Mouse (Mus musculus): ENCODE results near the gene Matn4. TPM values are rescaled to one million over a fixed set of nuclear protein-coding genes. Genes with fewer than 3 reads are reported as not detected.

Gene Matn4
- polyA plus RNA-seq, 1 experiment from 2014 or later: 2.0 TPM

DNA sequence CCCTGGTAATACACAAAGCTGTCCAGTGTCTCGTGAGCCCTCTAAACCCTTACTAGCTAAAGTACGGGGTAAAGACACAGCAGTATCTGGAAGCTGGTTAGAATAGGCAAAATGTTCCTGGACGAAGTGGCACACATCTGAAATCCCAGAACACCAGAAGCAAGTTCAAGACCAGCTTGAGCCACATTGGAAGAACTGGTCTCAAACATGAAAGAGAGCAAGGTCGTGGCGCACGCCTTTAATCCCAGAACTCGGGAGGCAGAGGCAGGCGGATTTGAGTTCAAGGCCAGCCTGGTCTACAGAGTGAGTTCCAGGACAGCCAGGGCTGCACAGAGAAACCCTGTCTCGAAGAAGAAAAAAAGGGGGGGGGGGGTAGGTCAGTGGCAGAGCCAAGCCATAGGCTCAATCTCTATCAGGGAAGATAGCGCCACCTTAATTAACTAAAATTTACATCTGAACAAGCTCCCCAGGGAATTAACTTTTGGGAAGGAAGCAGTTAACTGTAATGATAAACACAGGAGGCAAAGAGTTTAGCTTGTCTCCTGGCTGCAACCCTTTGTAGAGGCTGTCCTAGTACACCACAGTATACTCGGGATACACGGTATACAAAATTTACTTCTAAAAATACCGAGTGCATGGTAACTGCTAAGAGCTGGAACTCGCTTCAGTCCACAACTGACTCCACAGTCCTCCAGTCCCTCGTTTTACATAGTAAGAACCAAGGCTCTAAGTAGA lies 25.1 kb upstream of the Matn4 start:
- peak overlapping the region; percentile 64 for H3K27ac ChIP-seq (ENCODE audit: low read length)
- ATAC-seq (ENCODE audit: low FRiP score, low TSS enrichment): no peak
- no peak overlapping the region for H3K4me2 ChIP-seq (replicated peaks; ENCODE audit: low read depth, low read length)
- H3K4me3 ChIP-seq (ENCODE audit: low read length): no peak overlapping the region
- peaks cover 58% of the 10 kb centered on the region for H3K4me1 ChIP-seq (ENCODE audit: insufficient read depth, low read length)
- peak overlapping the region; percentile 47; the same call in 1 of the 2 replicates for H3K9ac ChIP-seq (replicated peaks; ENCODE audit: low read length)
- peaks cover 21% of the 10 kb centered on the region for H3K36me3 ChIP-seq (ENCODE audit: insufficient read depth, low read length)
- no peaks in the 10 kb centered on the region for H3K9me3 ChIP-seq (ENCODE audit: low read length)
- 50% methylated on average over 15 of the region's 15 CpGs for WGBS
- no peaks in the 10 kb centered on the region for H3K27me3 ChIP-seq (ENCODE audit: insufficient read depth, low read length)

DNA sequence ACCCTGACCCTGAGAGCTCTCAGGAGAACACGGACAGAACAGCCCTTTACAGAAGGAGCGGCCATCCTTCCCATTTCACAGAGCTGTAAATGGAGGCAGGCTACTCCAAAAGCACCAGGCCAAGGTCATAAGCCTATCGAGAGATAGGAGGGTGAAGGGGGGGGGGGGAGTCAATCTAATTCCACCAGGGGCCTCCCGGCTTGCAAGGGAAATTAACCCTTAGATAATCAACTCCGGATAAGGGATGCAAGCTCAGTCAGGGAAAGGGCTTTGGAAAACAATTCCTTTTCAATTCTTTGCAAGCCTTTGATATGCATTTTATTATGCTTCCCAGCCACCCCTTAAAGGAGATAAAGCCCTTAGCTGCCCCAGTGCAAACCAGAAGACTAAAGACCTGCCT lies 23.5 kb upstream of the Matn4 start:
- Histone ChIP-seq H3K27ac (ENCODE audit: low read length) (no peak overlapping the region), H3K9ac (replicated peaks; ENCODE audit: low read length) (no peak overlapping the region), H3K4me3 (ENCODE audit: low read length) (no peak overlapping the region), H3K36me3 (ENCODE audit: insufficient read depth, low read length) (peaks cover 34% of the 10 kb centered on the region), H3K4me2 (replicated peaks; ENCODE audit: low read depth, low read length) (no peak overlapping the region), H3K9me3 (ENCODE audit: low read length) (no peaks in the 10 kb centered on the region), H3K27me3 (ENCODE audit: insufficient read depth, low read length) (no peaks in the 10 kb centered on the region), H3K4me1 (ENCODE audit: insufficient read depth, low read length) (peaks cover 42% of the 10 kb centered on the region)
- WGBS: 37% methylated on average over 5 of the region's 5 CpGs
- no peak for ATAC-seq (ENCODE audit: low FRiP score, low TSS enrichment)

DNA sequence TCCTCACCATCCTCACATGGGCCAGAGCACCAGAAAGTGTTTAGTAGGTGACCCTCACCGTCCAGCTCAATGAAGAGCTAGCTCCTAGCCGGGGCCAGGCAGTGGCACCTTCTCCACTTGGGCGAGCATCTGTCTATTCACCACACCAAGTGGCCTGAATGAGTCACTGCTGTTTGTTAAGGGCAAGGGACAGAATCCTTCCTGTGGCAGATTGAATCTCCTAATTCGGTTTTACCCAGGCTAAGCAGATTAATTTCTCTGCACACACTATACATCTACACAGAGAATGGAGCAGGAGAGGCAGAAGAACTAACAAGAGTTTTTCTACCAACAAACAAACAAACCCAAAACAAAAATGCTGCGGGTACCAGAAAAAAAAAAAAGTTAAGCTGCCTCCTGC lies 22.0 kb upstream of the Matn4 start:
- Histone ChIP-seq H3K4me2 (replicated peaks; ENCODE audit: low read depth, low read length) (no peak overlapping the region), H3K27me3 (ENCODE audit: insufficient read depth, low read length) (no peaks in the 10 kb centered on the region), H3K4me3 (ENCODE audit: low read length) (no peak overlapping the region), H3K36me3 (ENCODE audit: insufficient read depth, low read length) (peaks cover 36% of the 10 kb centered on the region), H3K9ac (replicated peaks; ENCODE audit: low read length) (no peak overlapping the region), H3K27ac (ENCODE audit: low read length) (no peak overlapping the region), H3K4me1 (ENCODE audit: insufficient read depth, low read length) (peaks cover 27% of the 10 kb centered on the region), H3K9me3 (ENCODE audit: low read length) (no peaks in the 10 kb centered on the region)
- WGBS: 64% methylated on average over 5 of the region's 5 CpGs
- ATAC-seq (ENCODE audit: low FRiP score, low TSS enrichment): no peak

DNA sequence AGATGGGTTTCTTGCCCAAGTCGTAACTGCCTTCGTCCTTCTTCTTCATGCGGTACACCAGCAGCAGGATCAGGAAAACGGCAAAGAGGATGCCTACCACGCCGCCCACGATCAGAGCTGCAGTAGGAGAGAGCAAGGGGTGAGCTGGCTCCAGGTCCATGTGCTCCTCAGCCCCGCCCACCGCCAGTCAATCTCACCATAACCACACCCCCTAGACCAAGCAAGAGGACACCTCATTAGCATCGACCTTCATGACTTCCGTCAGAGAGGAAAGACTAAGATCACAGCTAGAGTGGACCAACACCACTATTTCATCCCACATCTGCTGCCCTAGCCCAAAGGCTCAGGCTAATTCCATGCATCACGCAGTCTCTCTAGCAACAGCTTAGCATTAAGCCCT lies 21.2 kb upstream of the Matn4 start:
- H3K4me1 ChIP-seq (ENCODE audit: insufficient read depth, low read length): peaks cover 18% of the 10 kb centered on the region
- H3K4me3 ChIP-seq (ENCODE audit: low read length): no peak overlapping the region
- H3K9ac ChIP-seq (replicated peaks; ENCODE audit: low read length): no peak overlapping the region
- 22% methylated on average over 12 of the region's 12 CpGs for WGBS
- peaks cover 36% of the 10 kb centered on the region for H3K36me3 ChIP-seq (ENCODE audit: insufficient read depth, low read length)
- no peaks in the 10 kb centered on the region for H3K9me3 ChIP-seq (ENCODE audit: low read length)
- H3K27me3 ChIP-seq (ENCODE audit: insufficient read depth, low read length): no peaks in the 10 kb centered on the region
- no peak for ATAC-seq (ENCODE audit: low FRiP score, low TSS enrichment)
- no peak overlapping the region for H3K4me2 ChIP-seq (replicated peaks; ENCODE audit: low read depth, low read length)
- no peak overlapping the region for H3K27ac ChIP-seq (ENCODE audit: low read length)

DNA sequence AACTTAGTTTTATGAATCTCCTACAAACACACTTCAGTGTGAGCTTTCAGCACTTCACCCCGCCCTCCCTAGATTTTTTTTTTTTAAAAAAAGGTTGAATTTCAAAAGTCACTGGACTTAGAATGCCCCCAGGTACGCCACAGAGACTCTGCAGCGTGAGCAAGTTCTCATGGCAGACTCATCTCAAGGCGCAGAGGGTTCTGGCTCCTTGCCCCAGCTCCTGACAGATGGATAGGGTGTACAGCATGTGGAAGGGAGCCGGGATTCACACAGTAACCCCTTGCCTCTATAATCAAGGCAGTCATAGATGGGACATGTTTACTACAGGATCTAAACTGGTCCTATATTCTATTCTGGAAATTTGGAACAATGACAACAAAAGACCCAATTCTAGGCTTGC lies 20.4 kb upstream of the Matn4 start:
- peaks cover 36% of the 10 kb centered on the region for H3K36me3 ChIP-seq (ENCODE audit: insufficient read depth, low read length)
- H3K4me3 ChIP-seq (ENCODE audit: low read length): no peak overlapping the region
- no peak for ATAC-seq (ENCODE audit: low FRiP score, low TSS enrichment)
- H3K9ac ChIP-seq (replicated peaks; ENCODE audit: low read length): no peak overlapping the region
- no peak overlapping the region for H3K27ac ChIP-seq (ENCODE audit: low read length)
- 87% methylated on average over 5 of the region's 5 CpGs for WGBS
- no peaks in the 10 kb centered on the region for H3K9me3 ChIP-seq (ENCODE audit: low read length)
- H3K4me1 ChIP-seq (ENCODE audit: insufficient read depth, low read length): peaks cover 11% of the 10 kb centered on the region
- no peaks in the 10 kb centered on the region for H3K27me3 ChIP-seq (ENCODE audit: insufficient read depth, low read length)
- H3K4me2 ChIP-seq (replicated peaks; ENCODE audit: low read depth, low read length): no peak overlapping the region

DNA sequence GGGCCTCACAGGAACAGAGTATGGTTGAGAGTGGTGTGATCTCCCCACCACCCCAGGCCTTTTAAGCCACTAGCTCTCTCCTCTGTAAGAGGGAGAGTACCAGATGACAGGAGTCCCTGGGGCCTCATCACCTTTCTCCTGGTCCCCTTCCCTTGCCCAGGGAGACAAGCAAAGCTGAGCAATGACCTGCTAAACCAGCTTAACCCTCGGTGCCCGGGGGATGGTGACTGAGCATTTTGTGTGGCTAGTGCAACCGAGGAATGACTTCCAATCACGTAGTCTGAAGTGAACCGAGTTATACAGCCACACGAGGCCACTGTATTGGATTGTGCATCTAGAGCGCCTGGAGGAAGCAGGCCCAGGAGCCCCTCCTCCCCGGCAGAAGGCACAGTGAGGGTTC lies 19.4 kb upstream of the Matn4 start:
- H3K4me2 ChIP-seq (replicated peaks; ENCODE audit: low read depth, low read length): no peak overlapping the region
- H3K4me3 ChIP-seq (ENCODE audit: low read length): no peak overlapping the region
- peaks cover 10% of the 10 kb centered on the region; the same call in 1 of the 2 replicates for H3K4me1 ChIP-seq (ENCODE audit: insufficient read depth, low read length)
- no peak for ATAC-seq (ENCODE audit: low FRiP score, low TSS enrichment)
- no peaks in the 10 kb centered on the region for H3K27me3 ChIP-seq (ENCODE audit: insufficient read depth, low read length)
- no peak overlapping the region for H3K9ac ChIP-seq (replicated peaks; ENCODE audit: low read length)
- H3K9me3 ChIP-seq (ENCODE audit: low read length): no peaks in the 10 kb centered on the region
- no peak overlapping the region for H3K27ac ChIP-seq (ENCODE audit: low read length)
- 84% methylated on average over 8 of the region's 8 CpGs for WGBS
- H3K36me3 ChIP-seq (ENCODE audit: insufficient read depth, low read length): peaks cover 34% of the 10 kb centered on the region

DNA sequence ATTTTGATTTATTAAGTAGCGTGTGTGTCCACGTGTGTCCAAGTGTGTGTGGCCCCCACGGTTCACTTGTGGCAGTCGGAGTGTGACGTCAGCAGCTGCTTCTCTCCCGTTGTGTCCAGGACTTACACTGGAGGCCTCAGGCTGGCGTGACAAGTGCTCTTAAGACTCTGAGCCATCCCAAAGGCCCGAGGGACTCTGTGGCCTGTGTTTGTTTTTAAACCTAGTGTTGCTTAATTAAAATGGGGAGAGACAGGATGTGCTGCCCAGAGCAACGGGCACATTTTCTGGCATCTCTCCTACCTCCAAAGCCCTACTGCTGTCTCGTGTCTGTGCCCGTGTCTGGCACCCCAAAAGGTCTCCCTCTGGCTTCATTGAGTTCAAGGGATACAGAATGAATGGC lies 18.5 kb upstream of the Matn4 start:
- Histone ChIP-seq H3K27me3 (ENCODE audit: insufficient read depth, low read length) (no peaks in the 10 kb centered on the region), H3K4me1 (ENCODE audit: insufficient read depth, low read length) (peaks cover 12% of the 10 kb centered on the region; the same call in 1 of the 2 replicates), H3K36me3 (ENCODE audit: insufficient read depth, low read length) (peaks cover 29% of the 10 kb centered on the region), H3K27ac (ENCODE audit: low read length) (no peak overlapping the region), H3K4me3 (ENCODE audit: low read length) (no peak overlapping the region), H3K9ac (replicated peaks; ENCODE audit: low read length) (no peak overlapping the region), H3K4me2 (replicated peaks; ENCODE audit: low read depth, low read length) (no peak overlapping the region), H3K9me3 (ENCODE audit: low read length) (no peaks in the 10 kb centered on the region)
- ATAC-seq (ENCODE audit: low FRiP score, low TSS enrichment): no peak
- 76% methylated on average over 11 of the region's 11 CpGs for WGBS

DNA sequence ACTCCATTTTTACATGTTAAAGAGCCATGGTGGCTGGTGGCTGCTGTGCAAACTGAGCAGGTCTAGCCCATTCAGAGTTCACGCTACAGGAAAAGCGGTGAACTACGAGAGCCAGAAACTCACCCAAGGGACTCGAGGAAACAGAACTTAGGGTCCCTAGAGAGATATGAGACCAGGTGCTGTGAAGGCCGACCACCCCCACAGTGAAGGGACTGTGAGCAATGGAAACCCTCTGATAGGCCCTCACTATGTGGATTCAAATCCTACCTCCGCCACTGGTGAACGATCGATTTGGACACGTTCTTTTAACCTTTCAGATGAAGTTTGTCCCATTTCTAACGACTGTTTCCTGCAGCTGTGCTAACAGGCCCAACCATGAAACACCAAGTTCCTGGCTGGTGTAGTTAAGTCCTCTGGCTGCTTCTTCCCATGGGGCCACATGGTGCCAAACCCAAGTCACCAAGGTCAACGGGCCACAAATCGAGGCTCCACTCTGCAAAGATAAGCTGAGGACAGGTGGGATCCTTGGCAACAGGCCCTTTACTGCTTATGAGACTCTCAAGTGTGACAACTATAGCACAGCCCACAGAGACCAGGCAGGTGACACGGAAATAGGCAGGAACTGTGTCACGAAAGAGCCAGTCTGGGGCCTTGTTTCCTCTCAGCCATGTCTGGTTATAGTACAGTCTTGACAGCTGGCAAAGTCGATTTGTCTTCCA lies 17.9 kb upstream of the Matn4 start:
- Histone ChIP-seq H3K4me3 (ENCODE audit: low read length) (no peak overlapping the region), H3K27ac (ENCODE audit: low read length) (no peak overlapping the region), H3K9ac (replicated peaks; ENCODE audit: low read length) (no peak overlapping the region), H3K36me3 (ENCODE audit: insufficient read depth, low read length) (peaks cover 23% of the 10 kb centered on the region), H3K9me3 (ENCODE audit: low read length) (no peaks in the 10 kb centered on the region), H3K27me3 (ENCODE audit: insufficient read depth, low read length) (no peaks in the 10 kb centered on the region), H3K4me1 (ENCODE audit: insufficient read depth, low read length) (peaks cover 12% of the 10 kb centered on the region; the same call in 1 of the 2 replicates), H3K4me2 (replicated peaks; ENCODE audit: low read depth, low read length) (no peak overlapping the region)
- 81% methylated on average over 15 of the region's 15 CpGs for WGBS
- no peak for ATAC-seq (ENCODE audit: low FRiP score, low TSS enrichment)

DNA sequence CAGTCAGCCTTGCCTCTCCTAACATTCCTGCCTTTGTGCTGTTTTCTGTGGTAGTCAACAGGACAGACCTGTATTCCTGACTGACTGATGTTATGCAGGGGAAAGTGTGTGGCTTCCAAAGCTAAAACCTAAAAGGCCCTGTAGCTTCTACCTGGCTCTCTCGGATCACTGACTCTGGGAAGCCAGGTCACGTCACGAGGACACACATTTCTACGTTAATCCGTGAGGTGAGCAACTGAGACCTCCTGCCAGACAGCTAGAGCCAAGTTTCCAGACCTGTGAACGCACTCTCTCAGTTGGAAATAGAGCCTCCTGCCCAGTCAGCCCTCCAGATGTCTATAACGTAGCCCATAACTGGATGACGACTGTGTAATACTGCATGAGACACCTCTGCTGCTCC lies 17.0 kb upstream of the Matn4 start:
- 80% methylated on average over 8 of the region's 8 CpGs for WGBS
- ATAC-seq (ENCODE audit: low FRiP score, low TSS enrichment): no peak
- no peaks in the 10 kb centered on the region for H3K9me3 ChIP-seq (ENCODE audit: low read length)
- H3K36me3 ChIP-seq (ENCODE audit: insufficient read depth, low read length): peaks cover 17% of the 10 kb centered on the region
- H3K4me2 ChIP-seq (replicated peaks; ENCODE audit: low read depth, low read length): no peak overlapping the region
- no peak overlapping the region for H3K4me3 ChIP-seq (ENCODE audit: low read length)
- H3K27ac ChIP-seq (ENCODE audit: low read length): peak overlapping the region; percentile 23; the same call in 1 of the 2 replicates
- H3K27me3 ChIP-seq (ENCODE audit: insufficient read depth, low read length): no peaks in the 10 kb centered on the region
- no peak overlapping the region for H3K9ac ChIP-seq (replicated peaks; ENCODE audit: low read length)
- peaks cover 12% of the 10 kb centered on the region; the same call in 1 of the 2 replicates for H3K4me1 ChIP-seq (ENCODE audit: insufficient read depth, low read length)

DNA sequence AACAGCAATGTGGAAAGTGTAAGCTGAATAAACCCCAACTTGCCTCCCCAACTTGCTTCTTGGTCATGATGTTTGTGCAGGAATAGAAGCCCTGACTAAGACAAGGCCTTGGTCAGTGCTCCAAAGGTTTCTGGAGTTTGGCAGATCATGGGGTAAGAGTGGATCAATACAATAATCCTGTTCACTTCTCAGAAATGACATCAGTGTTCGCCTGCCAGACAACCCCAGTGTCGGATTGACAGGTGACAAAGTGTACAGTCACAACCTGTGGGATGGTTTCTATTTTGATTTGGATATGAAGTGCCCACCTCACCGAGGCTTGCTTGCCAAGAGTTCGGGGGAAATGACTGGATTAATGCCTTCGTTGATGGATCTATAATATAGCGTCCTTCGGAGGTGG lies 16.3 kb upstream of the Matn4 start:
- no peaks in the 10 kb centered on the region for H3K27me3 ChIP-seq (ENCODE audit: insufficient read depth, low read length)
- peak overlapping the region; percentile 23; the same call in 1 of the 2 replicates for H3K27ac ChIP-seq (ENCODE audit: low read length)
- H3K4me2 ChIP-seq (replicated peaks; ENCODE audit: low read depth, low read length): no peak overlapping the region
- no peaks in the 10 kb centered on the region for H3K9me3 ChIP-seq (ENCODE audit: low read length)
- no peak overlapping the region for H3K4me3 ChIP-seq (ENCODE audit: low read length)
- peaks cover 17% of the 10 kb centered on the region for H3K36me3 ChIP-seq (ENCODE audit: insufficient read depth, low read length)
- WGBS: 90% methylated on average over 7 of the region's 7 CpGs
- no peak for ATAC-seq (ENCODE audit: low FRiP score, low TSS enrichment)
- no peak overlapping the region for H3K9ac ChIP-seq (replicated peaks; ENCODE audit: low read length)
- H3K4me1 ChIP-seq (ENCODE audit: insufficient read depth, low read length): peaks cover 12% of the 10 kb centered on the region; the same call in 1 of the 2 replicates
